Mouse (Mus musculus) bone marrow, adult 2 months (tissue): Measurements from ENCODE around the gene Clk4.

Experiments used
- CTCF ChIP-seq: fragments of 200-500 bp; IDR thresholded peaks from 2 replicates; pipeline ENCODE4 v1.5.1; 2011; ENCODE audit warnings: low read length, control low read depth; ENCODE audit not compliant: control insufficient read depth, insufficient read depth
- POLR2A ChIP-seq: fragments of 200-500 bp; IDR thresholded peaks from 2 replicates; pipeline ENCODE4 v1.6.1; 2011; ENCODE audit warnings: low read depth, mild to moderate bottlenecking, control low read depth, low read length, borderline replicate concordance; ENCODE audit not compliant: control insufficient read depth

DNA sequence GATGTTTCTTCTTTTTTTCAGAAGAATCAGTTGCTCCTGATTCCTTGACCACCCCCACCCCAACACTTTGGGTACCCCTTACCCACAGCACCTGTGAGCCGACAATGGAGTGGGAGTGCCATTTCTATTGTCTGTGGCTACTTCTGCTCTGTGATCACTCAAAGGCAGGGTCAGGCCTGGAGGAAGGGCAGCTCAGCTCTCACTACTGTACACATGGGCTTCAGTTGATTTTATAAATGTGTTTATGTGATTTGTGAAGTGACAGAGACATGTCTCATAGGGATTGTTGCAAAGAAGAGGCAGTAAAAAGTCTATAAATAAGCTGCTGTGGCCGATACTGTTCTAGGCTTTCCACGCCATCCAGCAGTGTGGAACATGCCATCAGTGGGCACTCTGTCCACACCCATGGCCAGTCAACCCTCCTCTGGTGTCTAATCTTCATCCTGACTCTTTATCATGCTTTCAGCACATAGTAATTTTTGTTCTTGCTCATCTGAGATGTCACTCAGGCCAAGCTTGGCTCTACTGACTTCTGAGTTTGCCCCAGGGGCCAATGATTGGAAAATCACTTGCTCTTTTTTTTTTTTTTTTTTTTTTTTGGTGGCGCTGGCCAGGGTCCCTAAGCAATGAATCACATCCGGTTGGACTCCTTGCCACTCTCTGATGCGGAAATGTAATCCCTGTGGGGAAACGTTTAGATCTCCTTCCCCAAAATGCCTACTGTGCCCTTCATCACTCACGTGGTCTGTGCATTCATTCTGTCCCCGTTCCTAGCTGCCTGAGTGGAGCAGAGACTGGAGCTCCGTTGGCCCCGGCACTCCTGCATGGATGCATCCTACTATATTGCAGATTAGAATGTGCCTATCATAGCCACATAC lies 68.5 kb downstream of the Clk4 start:
- TF ChIP-seq CTCF (no peak), POLR2A (no peak)
